Mouse (Mus musculus) CD4-positive helper T cell, adult 2 months (primary cell): ENCODE data around the gene Uhrf2.

Source experiments
- DNase-seq: peaks from one replicate; pipeline ENCODE4 v3.0.0-alpha.2; 2012; ENCODE audit warnings: low read depth, missing footprints, low spot score

Uhrf2 gene

GRCm38 (mm10) chr19:30050584-30050983 lies 20.3 kb downstream of the Uhrf2 start:
- no peak for DNase-seq

- DNase-seq = no peak
These were observed 21.2 kb downstream of the Uhrf2 start for GRCm38 (mm10) chr19:30051479-30051878.

- DNase-seq = no peak
These were observed 23.9 kb downstream of the Uhrf2 start for GRCm38 (mm10) chr19:30054218-30054617.

- DNase-seq = peak; percentile 9
These were observed 35.5 kb downstream of the Uhrf2 start for GRCm38 (mm10) chr19:30065797-30066196.

- no peak for DNase-seq
These were observed 59.9 kb downstream of the Uhrf2 start for GRCm38 (mm10) chr19:30090163-30090562.

GRCm38 (mm10) chr19:30091644-30092295 lies 61.5 kb downstream of the Uhrf2 start:
- DNase-seq = no peak

GRCm38 (mm10) chr19:30096186-30096585 lies 65.9 kb downstream of the Uhrf2 start:
- no peak for DNase-seq

GRCm38 (mm10) chr19:30097039-30097438 lies 66.7 kb downstream of the Uhrf2 start:
- DNase-seq = no peak

GRCm38 (mm10) chr19:30100571-30100970 lies 70.3 kb downstream of the Uhrf2 start:
- no peak for DNase-seq

GRCm38 (mm10) chr19:30102620-30103019 lies 72.3 kb downstream of the Uhrf2 start:
- no peak for DNase-seq

- DNase-seq = no peak
These were observed 74.9 kb downstream of the Uhrf2 start for GRCm38 (mm10) chr19:30105045-30105842.

- DNase-seq = no peak
These were observed 77.0 kb downstream of the Uhrf2 start for GRCm38 (mm10) chr19:30107221-30107845.

GRCm38 (mm10) chr19:30108616-30109015 lies 78.3 kb downstream of the Uhrf2 start:
- DNase-seq = no peak

- no peak for DNase-seq
These were observed 78.8 kb downstream of the Uhrf2 start for GRCm38 (mm10) chr19:30109122-30109521.

- DNase-seq = no peak
These were observed 81.1 kb downstream of the Uhrf2 start for GRCm38 (mm10) chr19:30111421-30111820.

- DNase-seq = peak; percentile 49
These were observed 82.8 kb downstream of the Uhrf2 start for GRCm38 (mm10) chr19:30112961-30113688.

- no peak for DNase-seq
These were observed 84.7 kb downstream of the Uhrf2 start for GRCm38 (mm10) chr19:30114919-30115441.

GRCm38 (mm10) chr19:30115606-30116005 lies 85.3 kb downstream of the Uhrf2 start:
- no peak for DNase-seq

GRCm38 (mm10) chr19:30117241-30117640 lies 86.9 kb downstream of the Uhrf2 start:
- no peak for DNase-seq

- no peak for DNase-seq
These were observed 87.5 kb downstream of the Uhrf2 start for GRCm38 (mm10) chr19:30117775-30118174.
